Mouse (Mus musculus) erythroblast, embryonic 14.5 days (primary cell): Measurements from ENCODE around the gene Vdac1.

Experiments used
- GATA1 ChIP-seq: IDR thresholded peaks from 2 replicates; pipeline ENCODE4 v1.6.1; 2012; ENCODE audit warnings: low read length, inconsistent platforms, mixed read lengths
- TAL1 ChIP-seq: IDR thresholded peaks from 3 replicates; pipeline ENCODE4 v1.6.1; 2012; ENCODE audit warnings: low read length, inconsistent platforms, mixed read lengths

DNA sequence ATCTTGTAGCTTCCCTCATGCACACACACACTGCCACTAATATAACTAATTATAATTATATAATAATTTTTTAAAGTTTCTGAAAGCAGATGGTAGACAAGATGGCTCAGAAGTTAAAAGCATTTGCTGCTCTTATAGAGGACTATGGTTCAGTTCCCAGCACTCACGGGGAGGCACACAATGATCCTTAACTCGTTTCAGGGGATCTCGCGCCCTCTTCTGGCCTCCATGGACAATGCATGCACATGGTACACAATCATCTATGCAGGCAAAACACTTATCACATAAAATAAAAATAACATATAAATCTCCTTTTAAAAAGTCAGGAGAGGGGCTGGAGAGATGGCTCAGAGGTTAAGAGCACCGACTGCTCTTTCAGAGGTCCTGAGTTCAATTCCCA lies 6.0 kb upstream of the Vdac1 start:
- no peak for TF ChIP-seq TAL1
- no peak for TF ChIP-seq GATA1
